Mouse (Mus musculus): Measurements from ENCODE around the gene Gm17455. TPM values are rescaled to one million over a fixed set of nuclear protein-coding genes. Genes with fewer than 3 reads are reported as not detected.
A peak's percentile ranks its signal among the peaks of the same experiment; 100 is the strongest.

Gene Gm17455
- total RNA-seq (2017) = 10.4 and 16.6 TPM in 2 replicates

DNA sequence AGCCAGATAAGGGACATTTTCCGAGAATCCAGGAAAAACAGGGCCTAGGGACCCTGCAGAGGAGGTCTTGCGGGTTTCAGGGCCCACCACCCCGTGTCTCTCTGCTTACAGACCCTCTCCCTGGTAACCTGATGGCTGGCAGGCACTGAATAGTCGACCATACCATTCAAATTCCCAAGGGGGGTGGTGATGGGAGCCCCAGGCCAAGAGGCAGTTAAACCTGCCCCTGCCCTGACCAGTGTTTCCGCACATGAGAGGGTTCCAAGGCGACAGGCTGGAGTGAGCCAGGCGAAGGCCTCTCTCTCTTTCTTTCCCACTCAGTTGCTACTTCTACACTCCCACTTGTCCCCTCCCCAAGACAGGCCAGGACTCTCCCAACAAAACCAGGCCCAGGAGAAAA lies at the start of gene Gm17455:
Gene Gm17455, plus strand, starts transcription at position 278 of the 400 bp plus-strand sequence.
- ATAC-seq (ENCODE audit: extremely low read depth, insufficient number of reproducible peaks, low FRiP score, poor library complexity, severe bottlenecking) = no peak

- no peak for ATAC-seq (ENCODE audit: extremely low read depth, insufficient number of reproducible peaks, low FRiP score, poor library complexity, severe bottlenecking)
Measured at GRCm38 (mm10) chr10:60350077-60350804, 49.3 kb upstream of the Gm17455 start.

DNA sequence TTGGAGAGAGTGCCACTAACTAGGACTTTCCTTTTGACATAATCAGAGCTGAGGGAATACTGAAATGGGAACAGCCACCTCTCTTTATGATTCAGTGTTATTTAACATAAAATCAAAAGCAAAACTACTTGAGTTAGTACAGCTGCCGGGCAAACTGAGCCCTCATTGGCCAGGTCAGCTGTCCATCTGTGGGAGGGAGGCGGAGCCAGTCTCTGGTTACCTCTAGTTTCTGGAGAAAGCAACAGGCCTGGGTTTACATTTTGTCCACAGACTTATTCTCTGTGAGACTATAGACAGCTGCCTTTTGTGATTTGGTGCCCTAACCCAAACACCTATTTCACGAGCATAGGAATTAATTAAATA lies 48.7 kb upstream of the Gm17455 start:
- ATAC-seq (ENCODE audit: extremely low read depth, insufficient number of reproducible peaks, low FRiP score, poor library complexity, severe bottlenecking) = peak; percentile 48

DNA sequence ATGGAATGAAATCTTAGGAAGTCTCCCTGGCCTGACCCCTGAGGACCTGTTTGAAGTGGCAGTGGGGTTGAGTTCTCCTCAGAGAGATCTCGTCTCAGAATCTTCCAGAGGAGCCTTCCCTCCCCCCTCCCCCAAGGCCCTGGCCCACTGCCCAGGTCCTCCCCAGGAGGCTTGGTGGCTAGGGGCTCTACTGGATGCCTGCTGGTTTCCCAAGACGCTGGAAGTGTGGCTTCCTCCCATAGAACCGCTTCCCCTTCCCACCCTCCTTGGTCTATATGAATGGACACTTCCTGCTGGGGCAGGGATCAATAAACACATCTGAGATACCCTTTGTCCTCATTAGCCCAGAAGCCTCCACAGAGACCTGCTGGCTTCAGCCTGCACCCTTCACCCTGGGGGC lies 48.3 kb upstream of the Gm17455 start:
- no peak for ATAC-seq (ENCODE audit: extremely low read depth, insufficient number of reproducible peaks, low FRiP score, poor library complexity, severe bottlenecking)

GRCm38 (mm10) chr10:60351761-60352455 lies 47.6 kb upstream of the Gm17455 start:
- ATAC-seq (ENCODE audit: extremely low read depth, insufficient number of reproducible peaks, low FRiP score, poor library complexity, severe bottlenecking) = peak; percentile 75

- ATAC-seq (ENCODE audit: extremely low read depth, insufficient number of reproducible peaks, low FRiP score, poor library complexity, severe bottlenecking) = no peak
Measured at GRCm38 (mm10) chr10:60353241-60354002, 46.1 kb upstream of the Gm17455 start.

DNA sequence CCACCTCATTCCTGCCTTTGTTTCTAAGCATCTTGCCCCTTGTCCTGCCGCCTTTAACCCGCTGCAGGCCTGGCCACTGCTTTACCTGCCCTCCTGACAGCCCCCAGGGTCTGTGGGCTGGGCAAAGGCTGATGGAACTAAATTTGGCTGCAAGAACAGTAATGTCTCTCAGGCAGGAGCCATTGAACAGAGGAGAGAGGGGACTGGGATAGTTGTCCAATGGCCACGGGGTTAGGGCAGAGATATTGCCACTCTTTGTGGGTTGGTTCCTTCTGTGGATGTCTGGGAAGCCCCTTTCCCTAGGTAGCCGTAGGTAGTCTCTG lies 45.6 kb upstream of the Gm17455 start:
- ATAC-seq (ENCODE audit: extremely low read depth, insufficient number of reproducible peaks, low FRiP score, poor library complexity, severe bottlenecking) = no peak

DNA sequence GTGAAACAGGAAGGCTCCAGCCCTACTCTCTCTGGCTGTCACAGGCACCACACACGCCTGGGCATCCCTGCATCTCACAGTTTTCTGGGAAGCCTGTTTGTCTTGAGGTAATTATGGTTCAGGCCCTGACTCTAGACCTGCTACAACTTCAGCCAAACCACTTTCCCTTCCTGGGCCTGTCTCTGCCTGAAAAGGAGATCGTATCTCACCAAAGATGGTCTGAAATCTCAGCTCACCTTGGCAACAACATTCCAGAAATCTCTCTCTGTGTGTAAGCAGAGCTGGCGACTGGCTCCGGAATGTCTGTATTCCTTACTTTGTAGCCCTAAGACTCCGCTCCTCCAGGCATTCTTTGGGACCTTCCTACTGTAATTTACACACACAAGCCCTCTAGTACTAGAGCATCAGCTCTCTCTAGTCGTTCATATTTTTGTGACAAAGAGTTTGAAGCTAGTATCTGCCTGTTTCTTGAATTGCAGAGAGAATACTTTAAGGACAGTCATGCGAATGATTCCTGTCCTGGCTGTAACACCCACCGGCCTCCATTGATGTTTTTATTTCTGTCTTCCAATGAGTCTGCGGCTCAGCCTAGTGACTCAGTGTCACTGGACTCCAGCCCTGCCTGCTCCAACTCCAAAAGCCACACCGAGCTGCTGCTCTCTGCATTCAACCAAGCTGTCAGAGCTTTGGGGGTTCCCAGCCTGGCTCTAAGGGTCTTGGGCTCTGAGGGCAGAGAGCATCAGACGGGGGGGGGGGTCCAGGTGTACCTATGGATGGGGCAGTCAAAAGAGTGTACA lies 44.4 kb upstream of the Gm17455 start:
- ATAC-seq (ENCODE audit: extremely low read depth, insufficient number of reproducible peaks, low FRiP score, poor library complexity, severe bottlenecking) = no peak

GRCm38 (mm10) chr10:60357441-60357840 lies 42.1 kb upstream of the Gm17455 start:
- ATAC-seq (ENCODE audit: extremely low read depth, insufficient number of reproducible peaks, low FRiP score, poor library complexity, severe bottlenecking) = no peak

DNA sequence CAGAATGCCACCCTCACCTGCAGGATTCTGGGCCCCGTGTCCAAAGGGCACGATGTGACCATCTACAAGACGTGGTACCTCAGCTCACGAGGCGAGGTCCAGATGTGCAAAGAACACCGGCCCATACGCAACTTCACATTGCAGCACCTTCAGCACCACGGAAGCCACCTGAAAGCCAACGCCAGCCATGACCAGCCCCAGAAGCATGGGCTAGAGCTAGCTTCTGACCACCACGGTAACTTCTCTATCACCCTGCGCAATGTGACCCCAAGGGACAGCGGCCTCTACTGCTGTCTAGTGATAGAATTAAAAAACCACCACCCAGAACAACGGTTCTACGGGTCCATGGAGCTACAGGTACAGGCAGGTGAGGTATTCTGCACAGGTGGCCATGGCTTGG lies 41.6 kb upstream of the Gm17455 start:
- ATAC-seq (ENCODE audit: extremely low read depth, insufficient number of reproducible peaks, low FRiP score, poor library complexity, severe bottlenecking) = no peak

- ATAC-seq (ENCODE audit: extremely low read depth, insufficient number of reproducible peaks, low FRiP score, poor library complexity, severe bottlenecking) = no peak
Measured at GRCm38 (mm10) chr10:60358776-60359175, 40.8 kb upstream of the Gm17455 start.

DNA sequence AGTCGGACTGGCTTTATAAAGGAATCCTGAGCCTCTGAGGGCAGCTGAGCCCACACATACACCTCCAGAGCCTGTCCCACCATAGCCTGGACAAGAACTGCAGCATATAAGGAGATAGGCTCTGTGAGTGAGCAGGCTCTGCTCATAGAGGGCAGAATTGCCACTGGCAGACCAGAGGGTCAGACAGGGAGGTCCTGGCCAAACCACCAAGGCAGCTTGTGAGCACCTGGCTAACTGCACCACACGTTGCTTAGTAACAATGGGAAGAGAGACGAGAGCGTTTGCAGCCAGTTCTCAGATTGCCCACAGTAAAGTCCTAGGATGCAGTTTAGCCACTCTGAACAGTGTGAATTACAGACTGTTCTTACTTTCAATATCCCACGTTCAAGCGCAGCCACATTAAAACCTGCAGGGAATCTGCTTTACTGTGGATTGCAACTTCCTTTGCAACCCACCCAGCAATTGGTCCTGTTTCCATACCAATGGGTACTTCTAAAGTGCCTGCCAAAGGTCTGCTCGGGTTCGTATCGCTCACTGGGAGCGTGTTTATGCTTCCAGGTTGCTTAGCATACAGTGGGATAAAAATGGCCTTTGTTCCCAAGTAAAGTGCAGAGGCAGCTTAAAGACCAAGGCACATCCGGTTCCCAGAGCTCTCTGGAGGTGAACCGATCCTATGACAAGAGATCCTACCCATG lies 37.8 kb upstream of the Gm17455 start:
- ATAC-seq (ENCODE audit: extremely low read depth, insufficient number of reproducible peaks, low FRiP score, poor library complexity, severe bottlenecking) = no peak

GRCm38 (mm10) chr10:60362310-60362628 lies 37.3 kb upstream of the Gm17455 start:
- ATAC-seq (ENCODE audit: extremely low read depth, insufficient number of reproducible peaks, low FRiP score, poor library complexity, severe bottlenecking) = no peak

DNA sequence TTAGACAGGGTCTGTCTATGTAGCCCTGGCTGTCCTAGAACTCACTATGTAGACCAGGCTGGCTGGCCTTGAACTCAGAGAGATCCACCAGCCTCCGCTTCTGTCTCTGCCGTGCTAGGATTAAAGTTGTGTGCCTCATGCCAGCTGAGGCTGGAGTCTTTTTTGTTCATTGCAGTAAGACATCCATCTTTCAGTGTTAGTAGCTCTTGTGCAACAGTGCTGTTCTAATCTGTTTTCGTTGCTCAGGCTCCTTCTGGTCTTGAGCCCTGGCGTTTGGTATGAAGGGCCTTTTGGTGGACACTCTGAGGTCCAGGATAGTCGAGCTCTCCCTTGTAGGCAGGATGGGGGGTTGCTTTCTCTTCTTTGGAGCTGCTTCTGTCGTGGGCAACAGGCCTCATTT lies 36.1 kb upstream of the Gm17455 start:
- ATAC-seq (ENCODE audit: extremely low read depth, insufficient number of reproducible peaks, low FRiP score, poor library complexity, severe bottlenecking) = no peak

DNA sequence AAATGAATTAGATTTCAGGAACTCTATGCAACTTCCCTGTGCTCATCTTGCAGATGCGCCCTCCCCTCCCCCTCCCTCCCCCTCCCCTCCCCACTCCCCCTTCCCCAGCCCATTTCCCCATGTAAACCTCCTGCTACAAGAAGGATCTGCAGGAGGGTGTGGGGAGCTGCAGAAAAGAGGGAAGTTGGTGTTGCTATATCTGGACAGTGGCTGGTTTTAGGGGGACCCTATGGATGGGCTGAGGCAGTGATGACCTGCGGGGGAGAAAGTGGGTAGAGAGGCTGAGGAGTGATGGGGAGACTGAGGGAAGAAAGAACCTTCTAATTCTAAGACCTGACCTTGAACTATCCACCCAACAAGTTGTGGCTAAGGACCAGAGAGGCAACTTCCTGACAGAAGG lies 32.4 kb upstream of the Gm17455 start:
- peak; percentile 16 for ATAC-seq (ENCODE audit: extremely low read depth, insufficient number of reproducible peaks, low FRiP score, poor library complexity, severe bottlenecking)

- no peak for ATAC-seq (ENCODE audit: extremely low read depth, insufficient number of reproducible peaks, low FRiP score, poor library complexity, severe bottlenecking)
Measured at GRCm38 (mm10) chr10:60367904-60368303, 31.6 kb upstream of the Gm17455 start.

DNA sequence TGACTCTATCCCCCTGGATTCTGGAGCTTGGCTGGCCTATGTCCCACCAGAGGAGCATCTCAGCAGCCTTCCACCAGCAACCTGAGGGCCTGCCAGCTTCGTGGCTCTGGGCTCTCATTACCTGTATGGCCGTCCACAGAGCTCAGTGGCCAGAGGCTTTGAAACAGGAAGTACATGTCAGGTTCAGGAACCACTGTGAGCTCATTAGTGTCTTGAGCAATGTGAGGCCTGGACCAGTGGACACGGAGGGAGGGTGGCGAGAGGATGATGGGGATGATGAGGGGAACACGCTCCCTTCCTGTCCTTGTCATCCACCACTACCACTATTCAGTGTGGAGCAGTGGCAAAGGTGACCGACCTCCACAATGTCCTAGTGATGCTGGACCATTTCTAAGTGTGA lies 30.1 kb upstream of the Gm17455 start:
- ATAC-seq (ENCODE audit: extremely low read depth, insufficient number of reproducible peaks, low FRiP score, poor library complexity, severe bottlenecking) = peak; percentile 69

GRCm38 (mm10) chr10:60370098-60370497 lies 29.4 kb upstream of the Gm17455 start:
- ATAC-seq (ENCODE audit: extremely low read depth, insufficient number of reproducible peaks, low FRiP score, poor library complexity, severe bottlenecking) = no peak

- peak; percentile 5; the same call in 1 of the 2 replicates for ATAC-seq (ENCODE audit: extremely low read depth, insufficient number of reproducible peaks, low FRiP score, poor library complexity, severe bottlenecking)
Measured at GRCm38 (mm10) chr10:60370601-60371061, 28.9 kb upstream of the Gm17455 start.
